Mouse (Mus musculus): Measurements from ENCODE around the gene Igsf8.
A peak's percentile ranks its signal among the peaks of the same experiment; 100 is the strongest.

Gene Igsf8

GRCm38 (mm10) chr1:172323801-172324359, 62.4 kb downstream of the Igsf8 start:
- no peak for DNase-seq (ENCODE audit: low spot score)

- DNase-seq (ENCODE audit: low spot score) = peak; percentile 73
Measured at GRCm38 (mm10) chr1:172324725-172325124, 63.3 kb downstream of the Igsf8 start.

- DNase-seq (ENCODE audit: low spot score) = no peak
Measured at GRCm38 (mm10) chr1:172325680-172326535, 64.5 kb downstream of the Igsf8 start.

- DNase-seq (ENCODE audit: low spot score) = no peak
Measured at GRCm38 (mm10) chr1:172326684-172327083, 65.2 kb downstream of the Igsf8 start.

GRCm38 (mm10) chr1:172327206-172328001, 66.0 kb downstream of the Igsf8 start:
- DNase-seq (ENCODE audit: low spot score) = no peak

- no peak for DNase-seq (ENCODE audit: low spot score)
Measured at GRCm38 (mm10) chr1:172328041-172328440, 66.6 kb downstream of the Igsf8 start.

- DNase-seq (ENCODE audit: low spot score) = no peak
Measured at GRCm38 (mm10) chr1:172328461-172328860, 67.0 kb downstream of the Igsf8 start.

- DNase-seq (ENCODE audit: low spot score) = no peak
Measured at GRCm38 (mm10) chr1:172329131-172329530, 67.7 kb downstream of the Igsf8 start, which contains the start of gene Kcnj9. Gene Kcnj9 (minus strand): TSS chr1:172329318.

- DNase-seq (ENCODE audit: low spot score) = no peak
Measured at GRCm38 (mm10) chr1:172329616-172330015, 68.2 kb downstream of the Igsf8 start.

GRCm38 (mm10) chr1:172331422-172331947, 70.0 kb downstream of the Igsf8 start:
- DNase-seq (ENCODE audit: low spot score) = no peak

- no peak for DNase-seq (ENCODE audit: low spot score)
Measured at GRCm38 (mm10) chr1:172332925-172333324, 71.5 kb downstream of the Igsf8 start.

- DNase-seq (ENCODE audit: low spot score) = no peak
Measured at GRCm38 (mm10) chr1:172333512-172333911, 72.1 kb downstream of the Igsf8 start.

GRCm38 (mm10) chr1:172335804-172336203, 74.4 kb downstream of the Igsf8 start:
- no peak for DNase-seq (ENCODE audit: low spot score)

- no peak for DNase-seq (ENCODE audit: low spot score)
Measured at GRCm38 (mm10) chr1:172337411-172338185, 76.2 kb downstream of the Igsf8 start.

GRCm38 (mm10) chr1:172340729-172341321, 79.4 kb downstream of the Igsf8 start, which contains the start of gene Kcnj10:
Gene Kcnj10 (plus strand): TSS chr1:172341210.
- DNase-seq (ENCODE audit: low spot score) = peak; percentile 56

- DNase-seq (ENCODE audit: low spot score) = no peak
Measured at GRCm38 (mm10) chr1:172341386-172341785, 79.9 kb downstream of the Igsf8 start.

- DNase-seq (ENCODE audit: low spot score) = no peak
Measured at GRCm38 (mm10) chr1:172342729-172343128, 81.3 kb downstream of the Igsf8 start.

- no peak for DNase-seq (ENCODE audit: low spot score)
Measured at GRCm38 (mm10) chr1:172343914-172344313, 82.5 kb downstream of the Igsf8 start.

GRCm38 (mm10) chr1:172344820-172345219, 83.4 kb downstream of the Igsf8 start:
- DNase-seq (ENCODE audit: low spot score) = no peak

- DNase-seq (ENCODE audit: low spot score) = no peak
Measured at GRCm38 (mm10) chr1:172346707-172347106, 85.3 kb downstream of the Igsf8 start.

GRCm38 (mm10) chr1:172347382-172347781, 85.9 kb downstream of the Igsf8 start:
- DNase-seq (ENCODE audit: low spot score) = no peak

Measured in c-Kit-positive CD71-positive TER-119-positive erythroid progenitor cells, embryonic 14.5 days (primary cell).